Mouse (Mus musculus) lung, postnatal 0 days (tissue): ENCODE measurements at regions not wholly inside any gene's neighbourhood (a gene's known extent, or its start where the extent isn't known, plus 50 kb on each side); places are given as distances from the start of the nearest gene placed in this dataset.

Source experiments
- ATAC-seq: fragments of 200-750 bp; cut with Nextera tagmentation; 2 replicates; pipeline ENCODE4 v1.8.0; 2017; ENCODE audit warnings: moderate library complexity
- DNase-seq: peaks from one replicate; pipeline ENCODE4 v3.0.0-alpha.2; 2016; ENCODE audit warnings: low spot score
- H3K27ac ChIP-seq: fragments of 300-500 bp; sonication (generic); 2 replicates; pipeline ENCODE4 v1.5.1; 2014; ENCODE audit warnings: antibody characterized with exemption, mild to moderate bottlenecking, low read length, mixed read lengths
- H3K27me3 ChIP-seq: fragments of 300-500 bp; sonication (generic); replicated peaks from 2 replicates; pipeline ENCODE4 v1.6.1; 2014; ENCODE audit warnings: low read length, mixed read lengths; ENCODE audit not compliant: insufficient read depth
- H3K36me3 ChIP-seq: fragments of 300-500 bp; sonication (generic); 2 replicates; pipeline ENCODE4 v1.6.1; 2014; ENCODE audit warnings: low read length, mixed read lengths; ENCODE audit not compliant: insufficient read depth
- H3K4me1 ChIP-seq: fragments of 300-500 bp; sonication (generic); 2 replicates; pipeline ENCODE4 v1.6.1; 2014; ENCODE audit warnings: antibody characterized with exemption, low read depth, low read length, mixed read lengths; ENCODE audit not compliant: insufficient read depth
- H3K4me2 ChIP-seq: fragments of 300-500 bp; sonication (generic); replicated peaks from 2 replicates; pipeline ENCODE4 v1.6.1; 2014; ENCODE audit warnings: low read depth, mild to moderate bottlenecking, low read length, moderate library complexity, mixed read lengths
- H3K4me3 ChIP-seq: fragments of 300-500 bp; sonication (generic); 2 replicates; pipeline ENCODE4 v1.5.1; 2014; ENCODE audit warnings: low read depth, low read length
- H3K9ac ChIP-seq: fragments of 300-500 bp; sonication (generic); replicated peaks from 2 replicates; pipeline ENCODE4 v1.6.1; 2014; ENCODE audit warnings: low read depth, mild to moderate bottlenecking
- H3K9me3 ChIP-seq: fragments of 300-500 bp; sonication (generic); 2 replicates; pipeline ENCODE4 v1.6.1; 2016; ENCODE audit warnings: low read length, mixed read lengths
- CTCF ChIP-seq: IDR thresholded peaks from 2 replicates; pipeline ENCODE4 v1.5.1; 2016; ENCODE audit warnings: antibody characterized with exemption, mild to moderate bottlenecking
- EP300 ChIP-seq: IDR thresholded peaks from 2 replicates; pipeline ENCODE4 v1.6.1; 2016; ENCODE audit warnings: antibody characterized with exemption, mild to moderate bottlenecking, control low read depth
- WGBS: fragments of 180-500 bp; shearing (Covaris S2); extraction: QIAGEN DNeasy Blood & Tissue Kit; methylation state at CpG from one replicate; pipeline ENCODE4 v1.1.7; 2014; 5-methylcytosine and 5-hydroxymethylcytosine counted together

GRCm38 (mm10) chr2:166382180-166382579 lies 226.7 kb upstream of the Sulf2 start:
- no peak for ATAC-seq
- Histone ChIP-seq H3K4me3 (no peak overlapping the region), H3K4me1 (no peaks in the 10 kb centered on the region), H3K9ac (no peak overlapping the region), H3K27me3 (no peaks in the 10 kb centered on the region), H3K9me3 (no peaks in the 10 kb centered on the region), H3K36me3 (no peaks in the 10 kb centered on the region), H3K4me2 (no peak overlapping the region), H3K27ac (no peak overlapping the region)
- 66% methylated on average over 7 of the region's 7 CpGs for WGBS
- DNase-seq: no peak
- no peak for TF ChIP-seq EP300
- no peak for TF ChIP-seq CTCF

- Histone ChIP-seq H3K4me1 (no peaks in the 10 kb centered on the region), H3K4me3 (no peak overlapping the region), H3K9me3 (no peaks in the 10 kb centered on the region), H3K27ac (no peak overlapping the region), H3K4me2 (no peak overlapping the region), H3K27me3 (no peaks in the 10 kb centered on the region), H3K9ac (no peak overlapping the region), H3K36me3 (no peaks in the 10 kb centered on the region)
- WGBS: 73% methylated on average over 9 of the region's 9 CpGs
- TF ChIP-seq EP300: no peak
- no peak for ATAC-seq
- no peak for DNase-seq
These were observed 225.4 kb upstream of the Sulf2 start for GRCm38 (mm10) chr2:166380854-166381253.

- Histone ChIP-seq H3K36me3 (no peaks in the 10 kb centered on the region), H3K4me3 (no peak overlapping the region), H3K9me3 (no peaks in the 10 kb centered on the region), H3K27me3 (no peaks in the 10 kb centered on the region), H3K4me1 (no peaks in the 10 kb centered on the region), H3K27ac (no peak overlapping the region), H3K4me2 (no peak overlapping the region), H3K9ac (no peak overlapping the region)
- ATAC-seq: no peak
- TF ChIP-seq EP300: no peak
- DNase-seq: no peak
- 42% methylated on average over 3 of the region's 3 CpGs for WGBS
These were observed 222.9 kb upstream of the Sulf2 start for GRCm38 (mm10) chr2:166378325-166378724.

- WGBS: 36% methylated on average over 3 of the region's 3 CpGs
- TF ChIP-seq CTCF (no peak), EP300 (no peak)
- ATAC-seq: no peak
These were observed 221.9 kb upstream of the Sulf2 start for GRCm38 (mm10) chr2:166377329-166377728.

GRCm38 (mm10) chr2:166375639-166376038 lies 220.2 kb upstream of the Sulf2 start:
- H3K27ac ChIP-seq: no peak overlapping the region
- no peak overlapping the region for H3K4me3 ChIP-seq
- no peak overlapping the region for H3K9ac ChIP-seq
- ATAC-seq: no peak
- no peaks in the 10 kb centered on the region for H3K27me3 ChIP-seq
- H3K4me2 ChIP-seq: no peak overlapping the region
- no peaks in the 10 kb centered on the region for H3K9me3 ChIP-seq
- no peak for TF ChIP-seq EP300
- TF ChIP-seq CTCF: no peak
- WGBS: 80% methylated on average over 12 of the region's 12 CpGs
- no peaks in the 10 kb centered on the region for H3K4me1 ChIP-seq
- DNase-seq: no peak
- no peaks in the 10 kb centered on the region for H3K36me3 ChIP-seq

More at GRCm38 (mm10) chr2:166377329-166377728, 221.9 kb upstream of the Sulf2 start:
- Histone ChIP-seq H3K9me3 (no peaks in the 10 kb centered on the region), H3K4me1 (no peaks in the 10 kb centered on the region), H3K9ac (no peak overlapping the region), H3K4me3 (no peak overlapping the region), H3K4me2 (no peak overlapping the region), H3K36me3 (no peaks in the 10 kb centered on the region), H3K27me3 (no peaks in the 10 kb centered on the region), H3K27ac (no peak overlapping the region)
- no peak for DNase-seq

DNA sequence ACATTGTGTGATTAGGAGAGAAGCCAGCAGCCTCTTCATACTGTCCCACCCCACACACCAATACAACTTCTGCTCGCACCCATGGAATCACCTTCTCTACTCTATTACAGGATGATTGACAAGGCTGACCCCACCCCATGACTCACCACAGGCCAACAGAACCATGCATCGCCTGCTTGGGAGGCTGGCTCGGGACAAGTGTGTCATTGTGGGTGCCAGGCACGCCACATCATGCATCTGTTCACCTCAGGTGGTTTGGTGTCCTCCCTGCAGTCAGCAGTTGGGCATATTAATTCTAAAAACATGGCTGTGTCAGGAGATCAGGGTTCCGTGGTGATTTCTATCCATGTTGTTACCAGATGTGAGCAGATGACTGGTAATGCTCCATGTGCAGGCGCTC lies 215.3 kb upstream of the Sulf2 start:
- Histone ChIP-seq H3K27me3 (no peaks in the 10 kb centered on the region), H3K4me3 (no peak overlapping the region), H3K4me1 (no peaks in the 10 kb centered on the region), H3K4me2 (no peak overlapping the region), H3K27ac (no peak overlapping the region), H3K9me3 (no peaks in the 10 kb centered on the region), H3K9ac (no peak overlapping the region), H3K36me3 (no peaks in the 10 kb centered on the region)
- no peak for TF ChIP-seq EP300
- no peak for TF ChIP-seq CTCF
- no peak for ATAC-seq
- DNase-seq: no peak
- WGBS: 75% methylated on average over 6 of the region's 6 CpGs

- no peaks in the 10 kb centered on the region for H3K9me3 ChIP-seq
- 67% methylated on average over 6 of the region's 6 CpGs for WGBS
- H3K4me2 ChIP-seq: no peak overlapping the region
- no peak overlapping the region for H3K27ac ChIP-seq
- H3K9ac ChIP-seq: no peak overlapping the region
- DNase-seq (no peak), ATAC-seq (no peak)
- no peak for TF ChIP-seq EP300
- no peak for TF ChIP-seq CTCF
- no peaks in the 10 kb centered on the region for H3K27me3 ChIP-seq
- H3K36me3 ChIP-seq: no peaks in the 10 kb centered on the region
- no peak overlapping the region for H3K4me3 ChIP-seq
- no peaks in the 10 kb centered on the region for H3K4me1 ChIP-seq
These were observed 206.2 kb upstream of the Sulf2 start for GRCm38 (mm10) chr2:166361645-166362044.
